Mouse (Mus musculus): ENCODE data around the gene Reep3.

Gene Reep3

DNA sequence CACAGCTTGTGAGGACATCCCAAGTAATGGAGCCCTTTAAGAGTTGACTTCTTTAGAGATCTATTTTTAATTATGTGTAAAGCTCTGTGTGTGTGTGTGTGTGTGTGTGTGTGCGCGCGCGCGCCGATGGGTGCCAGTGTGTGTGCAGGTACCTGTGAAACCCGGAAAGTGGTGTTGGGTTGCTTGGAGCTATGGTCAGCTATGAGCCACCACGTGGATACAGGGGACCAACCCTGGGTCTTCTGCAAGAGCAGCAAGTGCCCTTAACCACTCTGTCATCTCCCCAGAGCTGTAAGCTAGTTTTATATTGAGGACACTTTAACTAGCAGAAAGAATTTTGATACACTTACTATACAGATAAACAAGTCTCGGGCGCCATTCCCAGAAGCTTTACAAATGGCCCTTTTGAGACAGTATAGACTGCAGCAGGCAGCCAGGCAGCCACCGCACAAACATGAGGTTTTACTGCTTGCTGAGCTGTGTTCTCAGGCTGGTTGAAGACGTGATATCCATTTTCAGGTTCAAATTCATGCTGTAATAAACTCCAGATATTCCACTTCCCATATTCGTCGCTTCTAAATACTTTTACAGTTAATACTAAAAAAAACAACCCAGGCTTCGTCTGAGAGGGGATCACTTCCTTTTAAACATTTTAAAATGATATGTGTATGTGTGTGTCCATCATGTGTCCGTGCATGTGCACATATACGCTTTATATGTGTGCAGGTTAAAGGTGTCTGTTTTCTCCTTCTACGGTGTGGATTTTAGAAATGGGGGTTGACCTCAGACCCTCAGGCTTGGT lies 15.3 kb downstream of the Reep3 start:
- no peak for DNase-seq

GRCm38 (mm10) chr10:67079030-67079429 lies 17.7 kb downstream of the Reep3 start:
- no peak for DNase-seq

GRCm38 (mm10) chr10:67075931-67076878 lies 20.5 kb downstream of the Reep3 start:
- peak; percentile 87 for DNase-seq

GRCm38 (mm10) chr10:67073577-67073976 lies 23.2 kb downstream of the Reep3 start:
- DNase-seq: no peak

GRCm38 (mm10) chr10:67072600-67072999 lies 24.1 kb downstream of the Reep3 start:
- no peak for DNase-seq

- DNase-seq: no peak
Observed at GRCm38 (mm10) chr10:67071884-67072283, 24.9 kb downstream of the Reep3 start.

DNA sequence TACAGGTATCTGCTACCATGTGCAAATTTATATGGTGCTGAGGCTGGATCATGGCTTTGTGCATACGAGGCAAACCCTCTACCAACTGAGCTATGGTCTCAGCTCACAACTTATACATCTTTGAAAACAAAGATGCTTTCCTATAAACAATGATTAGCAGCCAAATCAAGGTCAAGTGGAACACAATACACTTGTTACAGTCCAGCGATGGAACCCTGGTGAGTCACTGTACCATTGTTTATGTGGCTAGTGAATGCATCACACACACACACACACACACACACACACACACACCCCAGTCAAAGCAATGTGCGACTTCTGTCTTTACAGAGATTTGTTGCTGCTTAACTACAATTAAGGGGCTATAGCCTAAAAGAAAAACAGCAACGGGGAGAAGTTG lies 25.4 kb downstream of the Reep3 start:
- DNase-seq: no peak

DNA sequence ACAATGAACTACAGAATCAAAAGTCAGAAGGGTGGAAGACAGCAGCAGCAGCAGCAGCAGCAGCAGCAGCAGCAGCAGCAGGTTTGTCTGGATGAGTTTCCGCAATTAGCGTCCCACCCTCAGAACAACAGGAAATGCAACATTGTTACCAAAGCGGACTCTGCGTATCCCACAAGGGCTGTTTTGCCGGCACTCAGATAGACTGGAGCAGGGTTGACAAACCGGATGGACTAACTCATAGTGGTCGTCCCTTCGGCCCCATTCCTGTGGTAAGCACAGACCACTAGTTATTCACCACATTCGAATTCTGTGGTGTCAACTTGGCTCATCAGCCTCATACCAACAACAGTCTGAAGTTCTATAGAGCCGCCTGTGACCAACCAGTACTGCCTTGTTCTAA lies 27.7 kb downstream of the Reep3 start:
- DNase-seq: no peak

DNA sequence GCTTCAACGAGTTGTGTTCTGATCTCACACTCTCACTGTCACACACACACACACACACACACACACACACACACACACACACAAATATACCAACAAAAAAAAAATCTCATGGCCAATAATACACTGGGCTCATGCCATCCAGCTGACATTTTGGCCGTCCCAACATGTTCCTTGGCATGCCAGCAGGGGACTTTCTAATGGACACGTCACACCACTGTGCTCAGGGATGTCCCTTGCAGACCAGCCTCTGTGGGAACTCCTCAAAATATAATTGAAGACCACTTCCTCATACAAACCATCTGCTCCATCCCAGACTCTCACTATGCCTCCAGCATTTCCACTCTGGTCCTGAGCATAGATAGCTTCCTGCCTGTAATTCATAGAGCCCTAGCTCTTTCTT lies 30.3 kb downstream of the Reep3 start:
- DNase-seq: no peak

- DNase-seq: no peak
Observed at GRCm38 (mm10) chr10:67065927-67066326, 30.8 kb downstream of the Reep3 start.

DNA sequence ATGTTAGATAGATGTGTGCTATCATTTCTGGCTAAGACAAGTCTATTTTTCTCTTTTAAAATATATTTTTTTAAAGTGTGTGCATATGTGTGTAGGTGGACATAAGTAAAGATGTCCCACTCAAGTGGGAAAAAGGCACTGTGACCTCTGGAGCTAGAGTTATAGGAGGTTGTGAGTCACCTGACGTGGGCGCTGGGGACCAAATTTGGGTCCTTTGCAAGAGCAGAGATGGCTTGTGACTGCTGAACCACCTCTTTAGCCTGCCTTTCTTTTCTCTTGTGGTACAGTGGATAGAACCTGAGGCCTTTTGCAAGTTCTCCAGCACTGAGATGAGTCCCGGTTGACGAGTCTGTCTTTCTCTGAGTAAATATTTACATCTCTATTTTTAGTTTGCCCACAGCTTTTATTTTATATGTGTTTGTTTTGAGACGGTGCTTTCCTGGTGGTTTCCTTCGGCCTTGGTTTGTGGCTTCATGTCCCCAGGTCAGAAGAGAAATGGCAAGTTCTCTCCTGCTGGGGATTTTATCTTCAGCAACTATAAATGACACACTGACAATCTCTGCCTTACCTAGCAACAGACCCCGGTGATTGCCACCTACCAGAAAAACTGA lies 31.4 kb downstream of the Reep3 start:
- no peak for DNase-seq

GRCm38 (mm10) chr10:67061823-67062222 lies 34.9 kb downstream of the Reep3 start:
- no peak for DNase-seq

DNA sequence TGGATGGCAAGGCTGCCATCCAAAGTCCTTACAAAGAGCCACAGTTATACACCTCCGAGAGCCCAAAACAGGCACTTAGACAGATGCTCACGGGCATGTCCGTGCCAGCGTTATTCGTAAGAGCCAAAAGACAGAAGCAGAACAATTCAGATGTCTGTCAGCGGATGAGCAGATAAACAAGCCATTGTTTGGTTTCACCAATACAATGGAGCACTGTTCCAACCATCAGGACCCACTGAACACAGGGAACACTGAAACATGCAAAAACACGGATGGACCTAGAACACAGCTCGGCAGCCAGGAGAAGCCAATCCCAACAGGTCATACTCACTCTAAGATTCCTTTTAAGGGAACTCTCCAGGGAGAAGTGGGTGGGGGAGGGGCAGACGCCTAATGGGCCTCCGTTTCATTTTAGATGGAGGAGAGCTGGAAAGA lies 35.4 kb downstream of the Reep3 start:
- no peak for DNase-seq

GRCm38 (mm10) chr10:67058702-67059101 lies 38.0 kb downstream of the Reep3 start:
- DNase-seq: no peak

DNA sequence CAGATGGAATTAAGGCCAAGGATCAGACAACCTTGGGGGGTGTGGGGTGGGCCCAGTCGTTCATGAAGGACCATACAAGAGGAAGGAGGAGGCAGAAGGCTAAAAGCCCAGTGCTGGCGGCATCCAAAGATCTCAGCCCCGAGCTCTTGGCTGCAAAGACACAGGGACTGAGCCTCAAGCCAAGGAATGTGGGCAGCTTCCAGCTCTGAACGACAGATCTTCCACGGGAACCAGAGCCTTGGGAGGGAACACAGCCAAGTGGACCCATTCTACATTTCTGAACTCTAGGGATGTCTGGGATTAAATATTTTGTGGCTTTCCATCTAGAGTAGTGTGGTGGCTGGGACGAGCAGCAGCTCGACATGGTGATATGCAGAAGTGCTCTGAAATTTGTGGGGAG lies 38.4 kb downstream of the Reep3 start:
- peak; percentile 79 for DNase-seq

- DNase-seq: no peak
Observed at GRCm38 (mm10) chr10:67057696-67058095, 39.0 kb downstream of the Reep3 start.

DNA sequence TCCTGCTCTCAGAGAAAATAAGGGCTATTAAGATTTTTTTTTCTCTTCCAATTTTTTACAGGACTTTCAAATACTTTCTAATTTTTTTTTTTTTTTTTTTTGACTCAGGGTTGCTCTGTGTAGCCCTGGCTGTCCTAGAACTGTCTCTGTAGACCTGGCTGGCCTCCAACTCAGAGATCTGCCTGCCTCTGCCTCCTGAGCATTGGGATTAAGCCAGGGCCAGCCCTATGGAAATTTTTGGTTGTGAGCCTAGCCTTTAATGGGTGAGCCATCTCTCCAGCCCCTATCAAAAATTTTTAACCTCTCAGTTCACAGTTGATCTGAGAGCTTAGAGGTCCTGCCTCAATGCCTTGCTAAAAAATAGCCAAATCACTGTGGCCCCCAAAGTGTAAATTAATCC lies 39.5 kb downstream of the Reep3 start:
- no peak for DNase-seq

DNA sequence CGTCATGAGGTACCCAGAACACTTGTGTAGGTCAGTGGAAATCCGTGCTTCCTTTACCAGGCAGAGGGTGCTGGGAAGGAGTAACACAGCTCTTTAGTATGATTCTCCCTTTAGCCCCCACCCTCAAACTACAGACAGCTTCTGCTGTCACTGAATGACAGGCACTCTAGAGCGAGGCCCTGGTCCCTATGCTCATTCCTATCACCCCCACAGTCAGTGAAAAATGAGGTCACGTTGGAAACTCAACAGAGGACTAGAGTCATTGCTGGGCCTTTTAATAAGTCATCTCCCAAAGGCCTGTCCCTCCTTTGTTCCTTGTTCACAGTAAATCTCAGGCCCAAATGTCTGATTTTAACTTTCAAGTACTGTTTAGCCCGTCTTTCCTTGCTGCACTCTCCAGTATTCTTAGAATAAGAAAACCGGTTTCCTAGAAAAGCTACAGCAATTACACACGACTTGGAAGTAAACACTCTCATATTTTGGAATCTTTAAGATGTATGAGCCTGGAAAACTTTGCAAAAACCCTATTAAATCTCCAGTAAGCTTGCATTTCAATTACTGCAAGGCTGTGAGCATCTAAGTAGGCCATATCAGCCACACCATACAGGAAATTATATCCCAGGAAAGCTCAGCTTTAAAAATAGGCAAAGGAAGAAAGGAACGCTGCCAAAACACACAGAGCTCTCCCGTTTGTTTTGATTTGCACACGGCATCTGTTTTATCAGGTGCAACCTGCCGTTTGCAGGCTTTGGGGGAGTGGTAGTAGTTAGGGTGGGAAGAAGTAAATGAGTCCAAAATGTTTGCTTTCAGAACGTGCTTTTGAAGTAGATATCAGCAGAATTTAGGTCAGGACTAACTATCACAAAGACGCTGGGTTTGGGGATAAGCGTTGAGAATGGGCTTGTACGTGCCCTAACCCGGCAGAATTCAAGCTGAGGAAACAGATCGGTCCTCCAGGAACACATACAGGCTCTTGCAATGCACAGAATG lies 40.6 kb downstream of the Reep3 start:
- DNase-seq: peak; percentile 74

DNA sequence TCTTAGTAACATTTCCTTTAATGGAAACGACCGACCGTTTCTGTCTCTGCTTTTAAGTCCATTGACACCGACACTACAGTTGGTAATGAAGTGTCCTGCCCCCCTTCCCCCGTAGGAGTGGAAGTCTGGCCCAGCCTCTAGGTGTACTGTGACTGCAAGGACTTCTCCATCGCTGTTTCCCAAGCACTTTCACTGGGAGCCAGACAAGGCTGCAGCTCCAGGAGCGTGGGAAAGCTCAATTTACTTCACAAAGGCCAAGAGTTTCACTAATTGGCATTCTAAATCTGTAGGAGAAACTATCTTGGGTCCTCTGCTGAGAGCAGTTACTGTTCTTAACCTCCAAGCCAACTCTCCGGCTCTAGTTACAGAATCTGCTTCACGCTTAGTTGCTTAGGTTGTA lies 43.3 kb downstream of the Reep3 start:
- no peak for DNase-seq

GRCm38 (mm10) chr10:67052429-67052828 lies 44.3 kb downstream of the Reep3 start:
- no peak for DNase-seq

DNA sequence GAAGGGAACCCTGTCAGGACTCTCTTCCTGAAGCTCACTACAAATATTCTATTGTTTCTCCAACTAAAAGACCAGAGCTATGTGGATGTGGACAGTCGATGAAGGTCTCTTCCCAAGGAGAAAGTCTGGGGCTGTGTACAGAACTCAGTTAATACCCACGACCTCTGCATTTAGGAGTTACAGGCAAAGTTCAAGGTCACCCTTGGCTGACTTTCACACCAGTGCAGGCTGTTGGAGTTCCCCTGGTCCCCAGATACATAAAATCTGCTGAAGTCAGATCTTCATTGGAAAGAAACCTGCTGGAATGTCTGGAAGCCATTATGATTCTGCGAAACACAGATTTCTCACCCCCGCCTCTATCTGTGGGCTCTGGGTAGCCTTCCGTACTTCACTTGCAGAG lies 45.3 kb downstream of the Reep3 start:
- DNase-seq: no peak

DNA sequence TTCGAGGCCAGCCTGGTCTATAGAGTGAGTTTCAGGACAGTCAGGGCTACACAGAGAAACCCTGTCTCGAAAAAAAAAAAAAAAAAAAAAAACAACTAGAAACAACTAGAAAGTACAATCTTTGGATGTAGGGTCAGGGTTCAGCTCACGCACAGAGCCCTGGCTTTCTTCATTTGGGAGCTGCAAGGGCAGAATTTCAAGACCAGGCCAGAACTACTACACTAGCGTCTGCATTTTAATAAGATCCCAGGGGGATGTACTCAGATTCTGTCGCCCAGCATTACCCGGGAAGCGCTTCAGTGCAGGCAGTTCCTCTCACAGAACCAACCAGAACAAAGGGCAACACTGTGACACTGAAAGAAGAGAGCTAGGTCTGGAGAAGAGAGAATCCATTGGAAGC lies 46.0 kb downstream of the Reep3 start:
- no peak for DNase-seq
